Mouse (Mus musculus): Measurements from ENCODE around the gene Tmem168.
A peak's percentile ranks its signal among the peaks of the same experiment; 100 is the strongest.

Gene Tmem168

GRCm38 (mm10) chr6:13607621-13608493, at the start of gene Tmem168:
Tmem168 (minus strand) TSS chr6:13608100.
- DNase-seq = peak; percentile 92

GRCm38 (mm10) chr6:13654081-13654480, 46.2 kb upstream of the Tmem168 start:
- no peak for DNase-seq

GRCm38 (mm10) chr6:13652284-13652683, 44.4 kb upstream of the Tmem168 start:
- no peak for DNase-seq

GRCm38 (mm10) chr6:13650854-13651253, 43.0 kb upstream of the Tmem168 start:
- DNase-seq = no peak

GRCm38 (mm10) chr6:13648305-13648704, 40.4 kb upstream of the Tmem168 start:
- DNase-seq = no peak

GRCm38 (mm10) chr6:13636582-13636989, 28.7 kb upstream of the Tmem168 start:
- DNase-seq = no peak

GRCm38 (mm10) chr6:13632571-13632970, 24.7 kb upstream of the Tmem168 start:
- no peak for DNase-seq

GRCm38 (mm10) chr6:13630607-13631006, 22.7 kb upstream of the Tmem168 start:
- DNase-seq = no peak

GRCm38 (mm10) chr6:13619618-13620017, 11.7 kb upstream of the Tmem168 start:
- no peak for DNase-seq

- DNase-seq = no peak
Observed at GRCm38 (mm10) chr6:13617110-13617509, 9.2 kb upstream of the Tmem168 start.

GRCm38 (mm10) chr6:13614568-13614967, 6.7 kb upstream of the Tmem168 start:
- no peak for DNase-seq

GRCm38 (mm10) chr6:13613671-13614070, 5.8 kb upstream of the Tmem168 start:
- DNase-seq = no peak

- no peak for DNase-seq
Observed at GRCm38 (mm10) chr6:13610869-13611268, 3.0 kb upstream of the Tmem168 start.

GRCm38 (mm10) chr6:13609353-13610140, 1.6 kb upstream of the Tmem168 start:
- no peak for DNase-seq

- DNase-seq = no peak
Observed at GRCm38 (mm10) chr6:13606921-13607620, 829 bp downstream of the Tmem168 start.

GRCm38 (mm10) chr6:13606394-13606793, 1.5 kb downstream of the Tmem168 start:
- no peak for DNase-seq

GRCm38 (mm10) chr6:13603134-13603533, 4.8 kb downstream of the Tmem168 start:
- no peak for DNase-seq

- no peak for DNase-seq
Observed at GRCm38 (mm10) chr6:13601587-13601986, 6.3 kb downstream of the Tmem168 start.

- no peak for DNase-seq
Observed at GRCm38 (mm10) chr6:13598239-13598923, 9.5 kb downstream of the Tmem168 start.

GRCm38 (mm10) chr6:13592729-13593345, 15.1 kb downstream of the Tmem168 start:
- no peak for DNase-seq

GRCm38 (mm10) chr6:13586560-13586959, 21.3 kb downstream of the Tmem168 start:
- no peak for DNase-seq

GRCm38 (mm10) chr6:13586154-13586553, 21.7 kb downstream of the Tmem168 start:
- DNase-seq = no peak
